Mouse (Mus musculus) right cerebral cortex, postnatal 4 days (tissue): ENCODE results near the gene Stard9.

Source experiments
- DNase-seq: peaks from one replicate; pipeline ENCODE4 v3.0.0-alpha.2; 2022

Stard9 gene

GRCm38 (mm10) chr2:120628886-120629735, at the start of gene Stard9:
Stard9 (plus strand) TSS chr2:120629121.
- peak; percentile 92 for DNase-seq

GRCm38 (mm10) chr2:120589759-120590158, 39.2 kb upstream of the Stard9 start:
- DNase-seq: no peak

DNA sequence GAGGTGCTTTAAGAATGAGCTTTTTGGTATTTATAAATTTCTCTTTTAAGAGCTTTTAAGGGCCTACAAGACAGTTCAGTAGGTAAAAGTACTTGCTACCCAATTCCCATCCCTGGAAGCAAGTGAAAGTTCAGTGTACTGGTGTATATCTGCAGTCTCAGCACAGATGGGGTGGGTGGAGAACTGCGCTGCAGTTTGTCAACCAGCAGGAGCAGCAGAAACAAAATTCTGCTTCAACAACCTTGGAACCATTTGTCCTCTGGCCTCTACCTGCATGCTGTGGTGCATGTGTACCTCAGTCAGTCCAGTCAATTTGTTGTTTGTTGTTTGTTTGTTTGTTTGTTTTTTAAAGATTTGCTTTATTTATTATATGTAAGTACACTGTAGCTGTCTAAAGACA, 36.7 kb upstream of the Stard9 start:
- no peak for DNase-seq

DNA sequence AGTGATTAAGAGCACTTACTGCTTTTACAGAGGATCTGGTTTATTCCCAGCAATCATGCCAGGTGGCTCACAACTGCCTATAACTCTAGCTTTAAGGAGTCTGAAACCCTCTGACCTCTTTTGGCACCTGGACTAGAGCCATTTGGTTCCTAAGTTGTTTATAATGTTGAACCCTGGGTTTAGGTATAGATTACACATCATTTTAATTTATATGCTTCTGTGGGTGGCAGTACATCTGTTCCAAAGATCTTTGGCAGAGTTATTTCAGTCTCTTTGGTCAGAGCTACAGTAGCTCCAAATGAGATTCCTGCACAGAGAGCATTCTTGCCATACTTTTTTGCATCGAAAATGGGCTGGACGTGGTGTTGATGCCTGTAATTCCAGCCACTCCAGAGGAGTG, 31.2 kb upstream of the Stard9 start:
- DNase-seq: no peak

GRCm38 (mm10) chr2:120599506-120599905, 29.4 kb upstream of the Stard9 start:
- DNase-seq: no peak

DNA sequence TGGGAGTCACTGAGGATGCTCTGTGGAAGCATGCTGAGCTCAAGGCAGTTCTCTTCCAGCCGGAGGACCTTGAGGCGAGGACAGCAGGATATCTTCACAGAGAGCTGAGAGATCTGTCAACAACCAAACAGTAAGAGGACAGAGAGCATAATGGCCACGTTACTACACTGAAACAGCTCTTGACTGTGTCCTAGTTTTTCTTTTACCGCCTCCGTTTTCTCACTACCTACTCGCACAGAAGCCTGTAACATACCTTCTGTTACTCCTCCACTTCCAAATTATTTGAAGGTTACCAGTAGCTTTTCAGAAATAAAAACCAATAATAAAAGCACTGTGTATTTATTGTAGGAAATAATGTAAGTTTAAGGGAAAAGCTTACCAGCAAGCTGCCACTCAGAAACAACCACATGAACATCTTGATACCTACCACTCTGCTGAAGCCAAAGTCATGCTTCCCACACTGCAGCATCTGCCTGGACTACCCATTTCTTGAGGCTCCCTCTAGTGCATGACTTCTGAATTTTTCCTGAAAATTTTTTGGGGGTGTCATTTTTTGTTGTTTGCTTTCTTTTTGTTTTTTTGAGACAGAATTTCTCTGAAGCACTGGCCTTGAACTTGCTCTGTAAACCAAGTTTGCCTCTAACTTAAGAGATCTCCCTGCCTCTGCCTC, 22.8 kb upstream of the Stard9 start:
- no peak for DNase-seq

- DNase-seq: peak; percentile 96
Observed at GRCm38 (mm10) chr2:120608830-120609723, 19.8 kb upstream of the Stard9 start, which contains the start of the genes Haus2 and Lrrc57. Haus2 (plus strand) TSS chr2:120609383. Lrrc57 (minus strand) TSS chr2:120609520.

DNA sequence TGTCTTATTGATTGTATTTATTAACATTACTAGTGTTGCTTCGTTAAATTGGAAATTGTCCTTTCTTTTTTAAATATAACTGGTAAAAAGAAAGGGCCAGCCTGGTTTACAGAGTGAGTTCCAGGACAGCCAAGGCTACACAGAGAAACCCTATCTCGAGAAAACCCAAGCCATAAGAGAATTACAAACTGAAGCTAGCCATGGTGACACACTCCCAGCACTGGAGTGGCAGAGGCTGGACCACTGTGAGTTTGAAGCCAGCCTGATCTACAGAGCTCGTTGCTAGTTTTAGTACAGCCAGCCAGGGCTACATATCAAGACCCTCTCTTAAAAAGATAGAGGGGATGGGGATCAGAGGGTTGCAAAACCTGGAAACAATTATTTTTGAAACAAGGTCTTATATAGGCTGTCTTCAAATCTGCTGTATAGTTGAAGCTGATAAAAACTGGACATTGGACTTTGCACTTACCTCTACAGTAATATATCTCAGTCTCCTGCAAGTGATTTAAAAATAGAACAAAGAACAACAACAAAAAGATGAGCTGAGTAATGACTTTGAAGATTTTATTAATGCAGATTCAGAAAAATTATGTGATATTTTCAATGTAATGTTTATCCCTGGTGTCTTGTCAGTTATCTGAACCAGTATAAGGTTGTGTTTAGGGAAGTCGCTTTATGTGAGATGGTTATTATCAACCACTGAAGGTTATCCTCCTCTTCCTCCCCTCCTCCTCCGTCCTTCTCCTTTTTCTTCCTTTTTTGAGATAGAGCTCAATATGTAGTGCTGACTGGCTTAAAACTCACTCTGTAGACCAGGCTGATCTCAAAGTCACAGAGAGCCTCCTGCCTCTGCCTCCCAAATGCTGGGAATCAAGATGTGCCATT, 12.4 kb upstream of the Stard9 start:
- no peak for DNase-seq

DNA sequence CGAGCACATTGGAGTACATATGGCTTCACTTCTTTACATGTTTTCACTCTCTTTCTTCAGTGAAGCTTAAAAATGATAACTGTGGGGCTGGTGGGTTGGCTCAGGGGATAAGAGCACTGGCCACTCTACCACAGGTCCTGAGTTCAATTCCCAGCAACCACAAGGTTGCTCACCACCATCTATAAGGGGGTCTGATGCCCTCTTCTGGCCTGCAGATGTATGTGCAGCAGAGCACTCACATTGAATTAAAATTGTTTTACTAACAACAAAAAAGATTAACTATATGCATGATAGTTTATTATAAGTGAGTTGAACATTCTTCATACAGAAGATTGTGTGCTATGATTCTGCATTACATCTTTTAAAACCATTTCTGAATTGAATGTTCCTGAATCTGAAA, 9.4 kb upstream of the Stard9 start:
- DNase-seq: no peak

- no peak for DNase-seq
Observed at GRCm38 (mm10) chr2:120622920-120623319, 6.0 kb upstream of the Stard9 start.

- DNase-seq: no peak
Observed at GRCm38 (mm10) chr2:120628076-120628865, 650 bp upstream of the Stard9 start.

GRCm38 (mm10) chr2:120630246-120630645, 1.3 kb downstream of the Stard9 start:
- no peak for DNase-seq

GRCm38 (mm10) chr2:120630655-120631054, 1.7 kb downstream of the Stard9 start:
- no peak for DNase-seq

DNA sequence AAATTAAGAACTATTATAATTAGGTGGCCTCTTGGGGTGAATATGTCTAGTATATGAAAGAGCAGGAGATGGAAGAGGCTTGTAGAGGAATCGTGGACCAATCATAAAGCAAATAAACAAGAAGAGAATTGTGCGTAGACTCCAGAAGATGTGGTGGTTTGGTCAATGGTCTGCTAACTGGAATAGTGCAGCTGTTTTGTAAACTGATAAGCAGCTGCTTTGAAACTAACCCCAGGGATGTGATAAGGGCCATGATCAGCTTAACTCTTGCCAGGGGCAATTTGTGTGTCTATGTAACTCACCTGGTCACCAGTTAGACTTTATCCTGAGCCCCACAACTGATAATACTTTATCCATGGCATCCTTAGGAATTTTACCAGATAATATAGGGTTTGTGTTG, 2.6 kb downstream of the Stard9 start:
- no peak for DNase-seq

DNA sequence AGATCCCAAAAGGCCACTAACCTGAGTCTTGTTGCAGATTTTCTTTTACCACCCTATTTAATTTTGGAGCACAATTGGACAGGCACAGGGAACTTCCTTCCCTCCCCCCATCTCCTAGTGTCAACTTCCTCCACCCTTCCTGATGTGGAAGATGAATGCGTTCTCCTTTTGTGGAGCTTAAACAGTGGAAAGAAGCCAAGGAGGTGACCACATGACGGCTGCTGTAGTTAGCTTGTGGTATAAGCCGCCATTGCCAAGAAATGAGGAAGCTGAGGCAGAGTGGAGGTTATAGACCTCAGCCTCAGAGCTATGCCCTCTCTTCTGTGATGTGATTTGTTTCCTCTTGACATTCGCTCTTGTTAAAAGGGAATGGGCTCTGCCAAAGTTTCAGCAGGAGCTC, 3.0 kb downstream of the Stard9 start:
- no peak for DNase-seq

DNA sequence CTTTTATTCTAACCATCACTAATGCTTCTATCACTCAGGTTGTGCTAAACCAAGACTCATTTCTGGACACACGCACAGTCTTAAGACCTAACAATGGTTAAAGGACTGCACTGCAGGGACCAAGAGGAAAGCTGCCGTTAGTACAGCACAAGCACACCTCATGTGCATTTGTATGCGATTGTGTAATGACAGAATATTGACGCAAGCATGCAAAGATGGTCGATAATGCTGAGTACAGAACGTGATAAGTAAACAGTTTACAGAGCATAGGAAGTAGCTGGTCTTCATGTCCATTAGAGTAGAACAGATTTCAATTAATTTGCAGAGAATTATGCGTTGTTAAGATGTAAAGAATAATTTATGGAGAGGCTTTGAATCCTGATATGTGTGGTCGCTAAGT, 11.9 kb downstream of the Stard9 start:
- no peak for DNase-seq

- DNase-seq: peak; percentile 15
Observed at GRCm38 (mm10) chr2:120643836-120644235, 14.9 kb downstream of the Stard9 start.

DNA sequence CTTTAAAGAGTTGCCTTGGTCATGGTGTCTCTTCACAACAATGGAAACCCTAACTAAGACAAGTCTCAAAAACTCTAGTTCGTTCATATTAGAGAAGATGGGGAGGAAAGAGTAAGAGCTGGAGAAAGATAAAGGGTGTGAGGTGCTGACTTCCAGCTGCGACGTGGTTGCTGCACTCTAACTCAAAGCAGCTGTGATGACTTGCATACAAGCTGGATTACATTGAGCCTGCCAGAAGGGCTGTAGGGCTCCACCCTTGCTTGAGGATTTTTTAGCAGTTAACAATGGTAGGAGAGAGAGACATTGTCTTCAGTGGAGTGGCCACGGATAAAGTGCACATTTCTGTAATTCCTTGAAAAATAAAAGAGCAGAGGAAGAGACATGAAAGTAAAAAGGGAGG, 17.9 kb downstream of the Stard9 start:
- DNase-seq: no peak

- DNase-seq: no peak
Observed at GRCm38 (mm10) chr2:120652256-120652924, 23.5 kb downstream of the Stard9 start.

- DNase-seq: no peak
Observed at GRCm38 (mm10) chr2:120652925-120653284, 24.0 kb downstream of the Stard9 start.

DNA sequence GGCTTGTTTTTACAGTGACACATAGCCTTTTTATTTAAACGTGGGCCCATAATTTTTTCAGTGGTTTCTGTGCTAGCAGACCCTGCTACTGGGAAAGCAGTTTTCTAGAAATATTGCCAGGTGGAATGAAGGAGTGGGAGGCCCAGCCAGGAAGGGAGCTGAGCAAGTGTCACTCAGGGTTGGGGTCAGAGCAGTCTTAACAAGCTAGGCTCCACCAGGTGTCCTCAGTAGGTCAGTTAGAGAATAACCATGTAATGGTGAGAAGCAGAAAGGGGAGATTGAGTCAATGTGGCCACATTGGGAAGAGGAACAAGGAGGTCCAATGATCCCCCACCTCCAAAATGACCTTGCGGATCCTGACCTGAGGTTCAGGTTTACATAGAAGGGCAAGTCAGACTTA, 25.8 kb downstream of the Stard9 start:
- no peak for DNase-seq
